Mouse (Mus musculus) ovary, adult 10 weeks (tissue): ENCODE data around the gene Ppp1r8. TPM values are rescaled to one million over a fixed set of nuclear protein-coding genes. Genes with fewer than 3 reads are reported as not detected.

Experiments
- polyA plus RNA-seq: library from polyadenylated mRNA; stranded (reverse); fragments of 350-450 nt; fragmentation: Illumina TruSeq; extraction: RNeasy Lipid Tissue Mini Kit (QIAGEN cat#74804); gene quantifications from one replicate; pipeline ENCODE4 v1.2.3, GENCODE M21; 2014

Gene Ppp1r8
- 13.1 TPM for polyA plus RNA-seq

DNA sequence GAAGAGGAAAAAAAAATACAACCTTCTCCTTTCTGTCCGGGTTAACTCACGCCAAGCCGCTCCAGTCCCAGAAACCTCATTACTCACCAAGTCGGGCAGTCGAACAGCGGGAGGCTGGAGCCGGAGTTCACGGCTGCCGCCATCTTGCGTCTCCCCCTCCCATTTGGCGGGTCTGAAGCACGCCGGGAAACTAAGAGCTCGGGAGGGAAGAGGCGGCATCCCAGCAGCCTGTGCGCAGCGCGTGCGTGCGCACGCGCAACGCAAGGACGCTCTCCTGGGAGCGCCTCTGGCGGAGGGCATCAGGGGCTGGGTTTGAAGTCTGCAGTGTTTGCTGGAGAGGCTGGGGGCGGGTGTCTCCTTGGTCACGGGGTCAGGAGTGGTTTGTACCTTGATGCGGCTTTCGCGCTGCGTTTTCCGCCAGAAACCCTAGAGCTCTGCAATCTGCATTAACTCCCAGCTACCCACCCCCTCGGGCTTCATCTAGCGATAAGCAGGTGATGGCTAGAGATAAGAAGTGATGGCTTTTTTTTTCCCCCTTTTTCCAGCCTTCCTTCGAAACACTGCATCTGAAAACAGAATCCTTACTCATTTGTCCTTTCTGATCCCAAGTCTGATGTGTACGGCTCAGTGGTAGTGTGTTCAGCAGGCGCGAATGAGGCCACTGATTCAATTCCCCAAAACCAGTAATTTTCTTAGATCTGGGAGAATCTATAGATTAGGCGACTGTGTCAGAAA is at the start of gene Ppp1r8:
Gene Ppp1r8, minus strand, starts transcription at position 200 of the 735 bp plus-strand sequence.

DNA sequence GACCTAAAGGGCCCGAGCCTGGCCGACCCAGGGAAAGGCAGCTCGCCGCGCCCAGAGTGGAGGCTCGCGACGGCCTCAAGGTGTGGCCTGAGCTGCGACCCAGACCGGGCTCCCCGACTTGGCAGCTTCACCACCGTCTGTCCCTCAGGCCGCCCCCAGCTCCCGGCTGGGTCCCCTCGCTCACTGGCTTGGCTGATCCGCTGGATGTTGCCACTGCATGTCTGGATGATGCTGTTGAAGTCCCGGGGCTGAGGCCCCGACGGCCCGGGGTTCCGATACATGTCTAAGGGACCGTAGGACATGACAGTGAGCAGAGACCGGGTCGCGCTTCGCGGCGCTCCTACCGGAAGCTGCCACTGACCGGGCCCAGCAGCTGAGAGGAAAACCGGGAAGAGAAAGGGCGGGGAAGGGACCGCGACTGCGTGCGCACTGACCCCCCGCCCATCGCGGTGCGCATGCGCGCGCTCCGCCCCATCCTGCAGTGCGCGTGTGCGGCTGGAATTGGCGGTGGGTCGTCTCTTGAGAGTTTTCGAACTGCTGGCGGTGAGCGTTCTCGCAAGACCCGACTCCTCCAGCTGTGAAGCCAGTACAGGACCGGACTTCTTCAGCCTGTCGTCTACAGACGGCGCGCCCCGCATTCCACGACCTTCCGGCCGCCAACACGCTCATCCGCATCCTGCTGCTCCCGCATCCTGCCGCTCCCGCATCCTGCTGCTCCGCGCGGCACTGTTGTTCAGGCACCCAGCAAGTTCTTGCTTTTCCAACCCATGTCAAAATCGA is 41.3 kb upstream of the Ppp1r8 start, which contains the start of gene Stx12:
Gene Stx12, minus strand, starts transcription at position 446 of the 780 bp plus-strand sequence.

DNA sequence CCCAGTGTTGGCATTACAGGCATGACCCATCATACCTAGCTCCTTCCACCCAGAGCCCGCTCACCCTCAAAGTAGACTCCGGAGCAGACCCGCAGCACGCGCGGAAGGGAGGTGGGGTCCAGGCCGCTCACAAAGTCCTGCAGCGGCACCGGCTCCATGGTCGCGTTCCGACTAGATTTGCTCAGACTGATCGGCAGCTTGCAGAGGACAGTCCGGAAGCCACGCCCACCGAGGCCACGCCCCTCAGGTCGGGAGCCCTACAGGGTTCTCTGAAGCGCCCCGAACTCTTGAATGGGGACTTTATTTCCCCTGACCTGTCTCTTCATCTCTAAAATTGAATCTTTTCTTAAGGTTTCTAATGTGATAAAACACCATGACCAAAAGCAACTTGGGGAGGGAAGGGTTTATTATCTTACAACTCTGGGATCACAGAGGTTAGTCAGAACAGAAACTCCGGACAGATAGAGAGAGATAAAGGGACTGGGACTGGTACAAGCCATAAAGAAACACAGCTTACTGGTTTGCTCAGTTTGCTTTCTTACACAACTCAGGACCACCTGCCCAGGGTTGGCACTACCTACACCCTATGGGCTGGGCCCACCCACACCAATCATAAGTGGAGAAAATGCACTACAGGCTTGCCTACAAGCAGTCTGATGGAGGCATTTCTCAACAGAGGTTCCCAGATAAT is 46.6 kb downstream of the Ppp1r8 start, which contains the start of gene Themis2:
Gene Themis2, minus strand, starts transcription at position 192 of the 691 bp plus-strand sequence.

Other genes starting within 250 kb of the Ppp1r8 start
- gene Eya3, start 204.2 kb downstream of the Ppp1r8 start, polyA plus RNA-seq: 59.9 TPM
- 3.1 TPM for gene Xkr8, start 110.6 kb downstream of the Ppp1r8 start, polyA plus RNA-seq
- 13.2 TPM for gene Smpdl3b, start 85.9 kb downstream of the Ppp1r8 start, polyA plus RNA-seq
- gene Rpa2, start 74.8 kb downstream of the Ppp1r8 start, polyA plus RNA-seq: 12.3 TPM
- 0.88 TPM for gene Themis2, start 46.8 kb downstream of the Ppp1r8 start, polyA plus RNA-seq
- gene Stx12, start 41.3 kb upstream of the Ppp1r8 start, polyA plus RNA-seq: 154 TPM
- gene Fam76a, start 79.4 kb upstream of the Ppp1r8 start, polyA plus RNA-seq: 35.5 TPM
- 0.29 TPM for gene Fgr, start 130.9 kb upstream of the Ppp1r8 start, polyA plus RNA-seq
- gene Ahdc1, start 168.1 kb upstream of the Ppp1r8 start, polyA plus RNA-seq: 5.0 TPM